Mouse (Mus musculus) cortical plate, adult 2 months (tissue): ENCODE data around the gene Efcab2. TPM values are rescaled to one million over a fixed set of nuclear protein-coding genes. Genes with fewer than 3 reads are reported as not detected.

ENCODE experiments used
- H3K27ac ChIP-seq: fragments of 200-500 bp; 2 replicates; pipeline ENCODE4 v1.5.1; 2012; ENCODE audit warnings: low read length, control low read depth, inconsistent platforms; ENCODE audit not compliant: insufficient read depth
- H3K4me1 ChIP-seq: fragments of 200-500 bp; 2 replicates; pipeline ENCODE4 v1.6.1; 2011; ENCODE audit warnings: low read length; ENCODE audit not compliant: control insufficient read depth, insufficient read depth
- H3K4me3 ChIP-seq: fragments of 200-500 bp; 2 replicates; pipeline ENCODE4 v1.5.1; 2011; ENCODE audit warnings: mild to moderate bottlenecking, low read length, control low read depth; ENCODE audit not compliant: insufficient read depth
- CTCF ChIP-seq: fragments of 200-500 bp; IDR thresholded peaks from 2 replicates; pipeline ENCODE4 v1.5.1; 2011; ENCODE audit warnings: mild to moderate bottlenecking, control low read depth, low read length; ENCODE audit not compliant: insufficient read depth; ENCODE audit errors: extremely low read depth
- POLR2A ChIP-seq: fragments of 200-500 bp; IDR thresholded peaks from 2 replicates; pipeline ENCODE4 v1.6.1; 2011; ENCODE audit warnings: mild to moderate bottlenecking, low read length, control low read depth; ENCODE audit not compliant: insufficient read depth; ENCODE audit errors: extremely low read depth
- polyA plus RNA-seq: library from polyadenylated mRNA; depleted of rRNA; stranded (reverse); fragments of >200 nt; gene quantifications from 2 replicates; pipeline ENCODE4 v1.2.3, GENCODE M21; 2012; rRNA removed

The Efcab2 gene
- polyA plus RNA-seq, 1 experiment = 7.0 TPM

- no peak overlapping the region for H3K27ac ChIP-seq
- H3K4me3 ChIP-seq = peak overlapping the region; percentile 36
- no peaks in the 10 kb centered on the region for H3K4me1 ChIP-seq
- TF ChIP-seq POLR2A (no peak), CTCF (no peak)
Observed at GRCm38 (mm10) chr1:178527547-178528361, 121.9 kb downstream of the Efcab2 start.

- H3K4me1 ChIP-seq = no peaks in the 10 kb centered on the region
Observed at GRCm38 (mm10) chr1:178528431-178529351, 122.8 kb downstream of the Efcab2 start, which contains the start of gene Kif26b. TSS of gene Kif26b (plus strand) at chr1:178529125.

GRCm38 (mm10) chr1:178529512-178530300, 123.8 kb downstream of the Efcab2 start:
- Histone ChIP-seq H3K27ac (no peak overlapping the region), H3K4me1 (no peaks in the 10 kb centered on the region)
- TF ChIP-seq POLR2A = no peak
- TF ChIP-seq CTCF = no peak

More at GRCm38 (mm10) chr1:178528431-178529351, 122.8 kb downstream of the Efcab2 start, which contains the start of gene Kif26b:
- Histone ChIP-seq H3K4me3 (peak within 1 kb of the TSS; percentile 36), H3K27ac (0 out of 2 replicates have a peak within 1 kb of the TSS, but pooled peaks have one; percentile 58)
- no peak for TF ChIP-seq CTCF
- TF ChIP-seq POLR2A = no peak

GRCm38 (mm10) chr1:178530301-178531078, 124.6 kb downstream of the Efcab2 start:
- Histone ChIP-seq H3K4me3 (peak overlapping the region; percentile 36), H3K27ac (no peak overlapping the region), H3K4me1 (no peaks in the 10 kb centered on the region)
- TF ChIP-seq POLR2A = no peak
- TF ChIP-seq CTCF = peak; percentile 34; the same call in 1 of the 2 replicates

More at GRCm38 (mm10) chr1:178529512-178530300, 123.8 kb downstream of the Efcab2 start:
- peak overlapping the region; percentile 36 for H3K4me3 ChIP-seq

Other genes with a start within 250 kb of the Efcab2 start
- gene Desi2, start 218.7 kb upstream of the Efcab2 start, polyA plus RNA-seq = 10.0 and 10.7 TPM in 2 replicates
- gene Cox20, start 87.0 kb upstream of the Efcab2 start, polyA plus RNA-seq = 62.8 and 63.5 TPM in 2 replicates
- gene Hnrnpu, start 68.3 kb upstream of the Efcab2 start, polyA plus RNA-seq = 317 and 349 TPM in 2 replicates
- gene Kif26b, start 123.0 kb downstream of the Efcab2 start, polyA plus RNA-seq = 1.9 TPM in 2 replicates